Mouse (Mus musculus): ENCODE results near the gene Fam71b.

- TF ChIP-seq CTCF (IDR thresholded peaks at IDR 0.05; ENCODE audit: extremely low read depth, insufficient read depth, insufficient read length, insufficient replicate concordance) (no peak), POLR2A (IDR thresholded peaks at IDR 0.05; ENCODE audit: low read depth, low read length) (no peak)
Observed at GRCm38 (mm10) chr11:46443979-46444378, 47.6 kb downstream of the Fam71b start.
